Mouse (Mus musculus) liver, adult 2 months (tissue): ENCODE data around the gene 1110008L16Rik. TPM values are rescaled to one million over a fixed set of nuclear protein-coding genes. Genes with fewer than 3 reads are reported as not detected.
A peak's percentile ranks its signal among the peaks of the same experiment; 100 is the strongest.

Source experiments
- DNase-seq: peaks from one replicate; pipeline ENCODE4 v3.0.0-alpha.2; 2011; ENCODE audit warnings: low read depth, low spot score; ENCODE audit errors: extremely low read depth
- H3K27ac ChIP-seq: fragments of 200-500 bp; replicated peaks from 2 replicates; pipeline ENCODE4 v1.5.1; 2012; ENCODE audit warnings: low read depth, mild to moderate bottlenecking, control low read depth, inconsistent platforms, low read length; ENCODE audit not compliant: insufficient read depth
- H3K27me3 ChIP-seq: fragments of 200-500 bp; 2 replicates; pipeline ENCODE4 v1.6.1; 2012; ENCODE audit warnings: mild to moderate bottlenecking, moderate library complexity, low read length, inconsistent platforms; ENCODE audit not compliant: control insufficient read depth, insufficient read depth
- H3K36me3 ChIP-seq: fragments of 200-500 bp; 2 replicates; pipeline ENCODE4 v1.6.1; 2012; ENCODE audit warnings: low read length, inconsistent platforms; ENCODE audit not compliant: control insufficient read depth, insufficient read depth
- H3K4me1 ChIP-seq: fragments of 200-500 bp; 2 replicates; pipeline ENCODE4 v1.6.1; 2011; ENCODE audit warnings: low read length; ENCODE audit not compliant: control insufficient read depth, insufficient read depth
- H3K4me3 ChIP-seq: fragments of 200-500 bp; 2 replicates; pipeline ENCODE4 v1.5.1; 2011; ENCODE audit warnings: low read depth, mild to moderate bottlenecking, control low read depth, low read length, moderate library complexity; ENCODE audit not compliant: insufficient read depth
- H3K79me2 ChIP-seq: fragments of 200-500 bp; 2 replicates; pipeline ENCODE4 v1.6.1; 2012; ENCODE audit warnings: inconsistent platforms, mild to moderate bottlenecking, low read length, moderate library complexity; ENCODE audit not compliant: control insufficient read depth, insufficient read depth
- H3K9ac ChIP-seq: fragments of 200-500 bp; 2 replicates; pipeline ENCODE4 v1.6.1; 2012; ENCODE audit warnings: low read depth, mild to moderate bottlenecking, control low read depth, inconsistent platforms, low read length
- CTCF ChIP-seq: fragments of 200-500 bp; IDR thresholded peaks from 2 replicates; pipeline ENCODE4 v1.5.1; 2011; ENCODE audit warnings: low read depth, low read length, control low read depth
- POLR2A ChIP-seq: fragments of 200-500 bp; IDR thresholded peaks from 2 replicates; pipeline ENCODE4 v1.6.1; 2011; ENCODE audit warnings: low read length, control low read depth; ENCODE audit not compliant: insufficient read depth; ENCODE audit errors: extremely low read depth
- WGBS: fragments of 180-500 bp; shearing (Covaris S2); methylation state at CpG from one replicate; pipeline ENCODE4 v1.1.7; 2018; 5-methylcytosine and 5-hydroxymethylcytosine counted together
- polyA plus RNA-seq: library from polyadenylated mRNA; depleted of rRNA; stranded (reverse); fragments of >200 nt; gene quantifications from 2 replicates; pipeline ENCODE4 v1.2.3, GENCODE M21; 2012
- total RNA-seq: library from RNA; depleted of rRNA; stranded (reverse); fragments of >200 nt; gene quantifications from 2 replicates; pipeline ENCODE4 v1.2.3, GENCODE M21; 2014

1110008L16Rik gene
- total and polyA plus RNA-seq, 2 experiments = 4.6 to 10.7 TPM

- Histone ChIP-seq H3K79me2 (peaks cover 15% of the 10 kb centered on the region; the same call in 1 of the 2 replicates), H3K4me1 (peaks cover 7% of the 10 kb centered on the region; the same call in 1 of the 2 replicates), H3K27me3 (no peaks in the 10 kb centered on the region), H3K9ac (peak overlapping the region; percentile 84), H3K4me3 (peak overlapping the region; percentile 71; the same call in 1 of the 2 replicates), H3K27ac (peak overlapping the region; percentile 81), H3K36me3 (no peaks in the 10 kb centered on the region)
- DNase-seq = no peak
- TF ChIP-seq POLR2A = no peak
- no peak for TF ChIP-seq CTCF
- WGBS = 59% methylated on average over 9 of the region's 9 CpGs
These were observed 98.3 kb downstream of the 1110008L16Rik start for GRCm38 (mm10) chr12:55397544-55398239.

GRCm38 (mm10) chr12:55398240-55399127 lies 99.1 kb downstream of the 1110008L16Rik start:
- Histone ChIP-seq H3K27ac (peak overlapping the region; percentile 90), H3K4me3 (peak overlapping the region; percentile 85), H3K4me1 (peaks cover 7% of the 10 kb centered on the region; the same call in 1 of the 2 replicates), H3K79me2 (peaks cover 19% of the 10 kb centered on the region; the same call in 1 of the 2 replicates), H3K9ac (peak overlapping the region; percentile 86), H3K27me3 (no peaks in the 10 kb centered on the region), H3K36me3 (no peaks in the 10 kb centered on the region)
- peak; percentile 83 for DNase-seq
- under 1% methylated on average over 51 of the region's 51 CpGs for WGBS
- no peak for TF ChIP-seq CTCF
- TF ChIP-seq POLR2A = peak; percentile 77; the same call in 1 of the 2 replicates

- H3K27me3 ChIP-seq = no peaks in the 10 kb centered on the region
- H3K9ac ChIP-seq = peak overlapping the region; percentile 86
- H3K4me1 ChIP-seq = peaks cover 9% of the 10 kb centered on the region; the same call in 1 of the 2 replicates
- H3K36me3 ChIP-seq = no peaks in the 10 kb centered on the region; the same call in 1 of the 2 replicates
- H3K4me3 ChIP-seq = peak overlapping the region; percentile 85
- TF ChIP-seq POLR2A = no peak
- no peak for TF ChIP-seq CTCF
- WGBS = under 1% methylated on average over 20 of the region's 20 CpGs
- peaks cover 24% of the 10 kb centered on the region; the same call in 1 of the 2 replicates for H3K79me2 ChIP-seq
- peak; percentile 33 for DNase-seq
- peak overlapping the region; percentile 90 for H3K27ac ChIP-seq
These were observed 99.8 kb downstream of the 1110008L16Rik start for GRCm38 (mm10) chr12:55399128-55399677.

GRCm38 (mm10) chr12:55407888-55408287 lies 108.5 kb downstream of the 1110008L16Rik start:
- no peak for TF ChIP-seq POLR2A
- no peak for TF ChIP-seq CTCF
- Histone ChIP-seq H3K27ac (no peak overlapping the region), H3K4me1 (peaks cover 2% of the 10 kb centered on the region; the same call in 1 of the 2 replicates), H3K79me2 (peaks cover 8% of the 10 kb centered on the region; the same call in 1 of the 2 replicates), H3K36me3 (peaks cover 37% of the 10 kb centered on the region), H3K27me3 (no peaks in the 10 kb centered on the region), H3K9ac (no peak overlapping the region), H3K4me3 (no peak overlapping the region)
- WGBS = 23% methylated on average over 5 of the region's 5 CpGs
- no peak for DNase-seq

GRCm38 (mm10) chr12:55415255-55415654 lies 115.9 kb downstream of the 1110008L16Rik start:
- H3K27me3 ChIP-seq = no peaks in the 10 kb centered on the region
- WGBS = 29% methylated on average over 5 of the region's 5 CpGs

More at GRCm38 (mm10) chr12:55415255-55415654, 115.9 kb downstream of the 1110008L16Rik start:
- H3K9ac ChIP-seq = peak overlapping the region; percentile 70
- peak; percentile 90 for DNase-seq
- peaks cover 23% of the 10 kb centered on the region for H3K4me1 ChIP-seq
- H3K27ac ChIP-seq = peak overlapping the region; percentile 99
- TF ChIP-seq POLR2A (no peak), CTCF (no peak)
- H3K36me3 ChIP-seq = peaks cover 49% of the 10 kb centered on the region
- H3K4me3 ChIP-seq = no peak overlapping the region
- H3K79me2 ChIP-seq = no peaks in the 10 kb centered on the region
